Mouse (Mus musculus) embryonic fibroblast, embryonic 13.5 days (primary cell): ENCODE results near the gene Fam129c.

Experiments
- CTCF ChIP-seq: IDR thresholded peaks from 2 replicates; pipeline ENCODE4 v1.5.1; 2011; ENCODE audit warnings: mild to moderate bottlenecking, control low read depth, low read length, moderate library complexity, borderline replicate concordance; ENCODE audit not compliant: insufficient read depth
- POLR2A ChIP-seq: IDR thresholded peaks from 2 replicates; pipeline ENCODE4 v1.6.1; 2011; ENCODE audit warnings: low read depth, mild to moderate bottlenecking, control low read depth, low read length, moderate library complexity

DNA sequence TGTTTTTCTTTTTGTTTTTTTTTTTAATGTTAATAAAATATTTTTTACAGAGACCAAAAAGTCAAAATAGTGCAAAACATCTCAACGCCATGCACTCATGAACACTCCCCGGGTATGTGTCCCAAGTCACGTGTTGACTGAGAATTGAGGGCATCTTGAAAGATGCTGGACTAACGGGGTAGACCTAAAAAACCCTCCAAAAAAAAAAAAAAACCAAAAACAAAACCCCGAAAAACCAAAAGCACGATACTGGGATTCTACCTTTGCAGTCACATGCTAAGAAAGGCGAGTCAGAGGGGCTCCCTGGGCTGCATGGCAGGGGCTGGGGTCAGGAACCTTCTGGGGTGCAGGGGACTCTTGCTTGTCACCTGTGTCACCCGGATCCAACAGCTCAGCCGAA, 29.3 kb downstream of the Fam129c start:
- TF ChIP-seq CTCF = no peak
- no peak for TF ChIP-seq POLR2A
